Comparison of ENCODE assay signal across 9 mouse cellular contexts in the genomic region with DNA sequence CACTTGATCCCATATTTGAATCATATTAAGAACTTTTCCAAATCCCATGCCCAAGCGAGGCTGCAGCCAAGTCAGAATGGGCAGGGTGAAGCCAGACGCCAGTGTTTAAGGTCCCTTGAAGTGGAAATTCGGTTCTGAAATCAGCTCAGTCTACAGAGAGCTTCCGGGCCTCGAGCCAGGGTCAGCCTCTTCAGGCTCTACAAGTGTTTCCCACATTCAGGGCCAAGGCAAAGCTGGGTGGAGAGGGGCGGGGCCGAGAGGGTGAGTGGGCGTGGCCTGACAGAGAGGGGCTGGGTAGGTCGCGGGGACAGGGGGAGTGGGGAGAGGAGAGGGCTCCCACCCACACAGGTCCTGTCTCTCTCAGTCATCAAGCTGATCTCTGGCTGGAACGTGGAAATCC. TPM values are rescaled to one million over a fixed set of nuclear protein-coding genes. Genes with fewer than 3 reads are reported as not detected.
DNase-seq lines count a peak whose midpoint lies in the region; ATAC-seq and TF ChIP-seq lines count a peak whose summit lies in the region.
"Had no signal": no experiment of that assay in that cellular context is flagged by ENCODE, and none has a peak within 500 bp of the region (broad histone marks: within the 10 kb centered on the region; RNA-seq: fewer than 3 reads in every experiment).

No protein-coding gene starts in this region.

- no peaks in the 10 kb centered on the region; the same call in 1 of the 2 replicates for H3K9me3 ChIP-seq in heart, embryonic 11.5 days (replicated peaks; ENCODE audit: control insufficient read depth, low read length)
- no peaks in the 10 kb centered on the region for H3K9me3 ChIP-seq in ES-Bruce4 (replicated peaks; ENCODE audit: control insufficient read depth, insufficient read depth, low read length, poor library complexity, severe bottlenecking)

- H3K27ac ChIP-seq in heart, embryonic 11.5 days (ENCODE audit: low read depth, low read length), result no peak overlapping the region
- H3K27ac ChIP-seq in ES-Bruce4 (ENCODE audit: insufficient read depth, low read length), result no peak overlapping the region
- H3K27ac ChIP-seq in cortical plate, adult 2 months (ENCODE audit: insufficient read depth, low read length), result no peak overlapping the region

- 22% methylated on average over 11 of the region's 11 CpGs for WGBS in heart, embryonic 11.5 days (ENCODE audit: insufficient replicate concordance)

- DNase-seq in heart, adult 11 months, result peak; percentile 95
- DNase-seq in heart, postnatal 14 days, result peak; percentile 57 to 72
- peak; percentile 68 to 70 for DNase-seq in right cerebral cortex, postnatal 10 days (ENCODE audit: low spot score in 2 of 2)
- DNase-seq in thymus, postnatal 0 days (ENCODE audit: low spot score), result no peak
- no peak for DNase-seq in thymus, postnatal 36 days

- TF ChIP-seq CTCF in ES-Bruce4 (IDR thresholded peaks at IDR 0.05; ENCODE audit: low read depth, low read length), result no peak
- no peak for TF ChIP-seq CTCF in cortical plate, adult 2 months (IDR thresholded peaks at IDR 0.05; ENCODE audit: extremely low read depth, insufficient read depth, low read length)

- no peaks in the 10 kb centered on the region for H3K36me3 ChIP-seq in heart, embryonic 11.5 days (ENCODE audit: control insufficient read depth, insufficient read depth, low read length)
- H3K36me3 ChIP-seq in ES-Bruce4 (ENCODE audit: control insufficient read depth, insufficient read depth, low read length, poor library complexity, severe bottlenecking), result no peaks in the 10 kb centered on the region

- H3K4me1 ChIP-seq in heart, embryonic 11.5 days (ENCODE audit: control insufficient read depth, insufficient read depth, low read length), result peaks cover 5% of the 10 kb centered on the region; the same call in 1 of the 2 replicates
- H3K4me1 ChIP-seq in ES-Bruce4 (ENCODE audit: control insufficient read depth, insufficient read depth, low read length), result peaks cover 3% of the 10 kb centered on the region
- no peaks in the 10 kb centered on the region for H3K4me1 ChIP-seq in cortical plate, adult 2 months (ENCODE audit: control insufficient read depth, insufficient read depth, low read length)

- TF ChIP-seq POLR2A in ES-Bruce4 (IDR thresholded peaks at IDR 0.05; ENCODE audit: insufficient read depth, low read length), result no peak
- TF ChIP-seq POLR2A in cortical plate, adult 2 months (IDR thresholded peaks at IDR 0.05; ENCODE audit: extremely low read depth, insufficient read depth, low read length), result no peak

- no peak for ATAC-seq in heart, embryonic 11.5 days (replicated peaks; ENCODE audit: insufficient number of reproducible peaks, low FRiP score, low TSS enrichment)

- H3K9ac ChIP-seq in heart, embryonic 11.5 days (ENCODE audit: low read depth, low read length), result no peak overlapping the region
- no peak overlapping the region for H3K9ac ChIP-seq in ES-Bruce4 (ENCODE audit: low read depth, poor library complexity, severe bottlenecking)

- H3K27me3 ChIP-seq in heart, embryonic 11.5 days (ENCODE audit: control insufficient read depth, insufficient read depth, low read length), result no peaks in the 10 kb centered on the region
- no peaks in the 10 kb centered on the region for H3K27me3 ChIP-seq in ES-Bruce4 (ENCODE audit: control insufficient read depth, insufficient read depth, low read length, poor library complexity, severe bottlenecking)

- H3K4me3 ChIP-seq in heart, embryonic 11.5 days (ENCODE audit: low read depth, low read length), result no peak overlapping the region
- H3K4me3 ChIP-seq in ES-Bruce4 (ENCODE audit: low read depth, low read length), result peak overlapping the region; percentile 36
- 0 out of 2 replicates have a peak overlapping the region, but pooled peaks have one; percentile 16 for H3K4me3 ChIP-seq in cortical plate, adult 2 months (ENCODE audit: insufficient read depth, low read length)

- intact Hi-C loops in heart, postnatal 14 days (cut with DNase I), result no loop called here

- H3K4me2 ChIP-seq in heart, embryonic 11.5 days, result no peak overlapping the region

- TF ChIP-seq EP300 in ES-Bruce4 (IDR thresholded peaks at IDR 0.05; ENCODE audit: insufficient read depth, low read depth, low read length), result no peak

RNA-seq across cellular contexts. Expression of gene Myom3, which starts 38.4 kb away (rescaled TPM):
- polyA plus RNA-seq in heart, embryonic 11.5 days (2014; fragmentation: Nextera tagmentation; extraction: Ambion mirVana), result not detected in 2 replicates
- 0.33 TPM in 1 of 2 replicates, not detected in the other for polyA plus RNA-seq in ES-Bruce4 (2011; ENCODE audit: insufficient read depth, insufficient read length, low read depth, missing spikeins)
- polyA plus RNA-seq in cortical plate, adult 2 months (2012; rRNA removed), result 2.2 and 2.5 TPM in 2 replicates
- 1 to 10 TPM in 1 of 2 experiments, under 1 TPM in 1; 0.61 to 1.1 TPM for total RNA-seq in heart, postnatal 14 days (2021)
- 0.10 and 0.21 TPM in 2 replicates for polyA plus RNA-seq in thymus, postnatal 0 days (2015; fragmentation: Nextera tagmentation; extraction: Ambion mirVana)
- total RNA-seq: MEL had no signal

RNA-seq across cellular contexts. Expression of gene Srsf10, which starts 57.6 kb away (rescaled TPM):
- 191 and 202 TPM in 2 replicates for polyA plus RNA-seq in heart, embryonic 11.5 days (2014; fragmentation: Nextera tagmentation; extraction: Ambion mirVana)
- polyA plus RNA-seq in ES-Bruce4 (2011; ENCODE audit: insufficient read depth, insufficient read length, low read depth, missing spikeins), result 293 and 302 TPM in 2 replicates
- 49.1 and 54.7 TPM in 2 replicates for polyA plus RNA-seq in cortical plate, adult 2 months (2012; rRNA removed)
- total RNA-seq in heart, postnatal 14 days (2021), result 10 to 100 TPM; 48.1 to 59.7 TPM
- polyA plus RNA-seq in thymus, postnatal 0 days (2015; fragmentation: Nextera tagmentation; extraction: Ambion mirVana), result 276 TPM in 2 replicates

Comparison
In these comparisons a context has a peak if more than half of its experiments do, and no peak if none do; other contexts are left out.
1. DNase-seq: peak in heart, adult 11 months (single experiment), heart, postnatal 14 days (2 of 2) and right cerebral cortex, postnatal 10 days (2 of 2); none in thymus, postnatal 0 days (single experiment) and thymus, postnatal 36 days (0 of 2).